Mouse (Mus musculus) adrenal gland, adult 2 months (tissue): ENCODE measurements around the gene Tsc1. TPM values are rescaled to one million over a fixed set of nuclear protein-coding genes. Genes with fewer than 3 reads are reported as not detected.

Source experiments
- DNase-seq: peaks from one replicate; pipeline ENCODE4 v3.0.0; 2021
- microRNA-seq, 2 experiments: library from miRNA; unstranded; fragments of <30 nt; microRNA quantifications; one replicate each; pipeline ENCODE4 v1.2.0; 2021
- polyA plus RNA-seq: library from polyadenylated mRNA; depleted of rRNA; stranded (reverse); fragments of >200 nt; gene quantifications from 2 replicates; pipeline ENCODE4 v1.2.3, GENCODE M21; 2012; rRNA removed
- total RNA-seq, 2 experiments: library from RNA; stranded (reverse); gene quantifications; 2 replicates each; pipeline ENCODE4 v1.2.3; 2021

The Tsc1 gene
- total and polyA plus RNA-seq, 3 experiments, result 8.3 to 19.3 (median 17.8) TPM

- DNase-seq, result no peak
These were observed 89.6 kb downstream of the Tsc1 start for GRCm38 (mm10) chr2:28730676-28731075.

DNA sequence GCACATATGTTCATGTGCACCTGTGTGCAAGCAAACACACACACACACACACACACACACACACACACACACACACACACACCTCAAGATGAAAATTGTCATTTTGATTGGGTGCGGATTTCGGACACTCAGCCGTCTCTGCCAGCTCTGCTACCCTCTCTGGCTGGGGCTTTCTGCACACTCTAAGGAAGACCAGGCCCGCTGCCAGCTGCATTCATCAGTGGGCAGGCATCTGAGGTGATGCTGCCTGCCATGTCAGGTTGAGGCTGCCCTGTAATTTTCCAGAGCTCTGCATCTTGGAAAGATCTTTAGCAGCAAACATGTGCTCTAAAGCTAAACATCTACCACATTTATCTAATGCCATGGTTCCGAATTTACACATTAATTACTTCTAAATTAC lies 96.1 kb downstream of the Tsc1 start:
- peak; percentile 56 for DNase-seq

DNA sequence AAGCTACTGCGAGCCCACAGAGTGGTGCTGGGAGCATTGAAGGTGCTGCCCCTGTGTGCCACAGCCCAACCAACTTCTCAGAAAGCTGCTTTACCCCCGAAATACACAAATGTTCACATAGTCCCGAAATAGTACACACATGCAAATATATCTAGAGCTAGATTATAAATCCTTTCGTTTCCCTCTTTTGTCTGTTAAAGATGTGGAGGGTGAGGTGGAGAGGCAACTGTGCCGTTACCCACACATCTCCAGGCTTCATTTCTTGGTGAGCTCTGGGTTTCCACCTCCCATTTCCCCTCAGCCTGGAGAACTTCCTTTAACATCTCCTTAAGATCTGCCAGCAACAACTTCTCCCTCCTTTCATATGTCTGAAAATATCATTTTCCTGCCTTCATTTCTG lies 99.1 kb downstream of the Tsc1 start:
- no peak for DNase-seq

Small RNA genes lying within 50 kb of the gene (microRNA-seq; reads per million reads assigned to microRNA genes)
- gene Gm22824 (0 reads per million in 2 experiments), gene Mir3088 (2.0 to 3.3 reads per million in 2 experiments)

Other genes starting within 250 kb of the Tsc1 start
- gene Ppp1r26, start 194.4 kb upstream of the Tsc1 start, total RNA-seq, result 1 to 10 TPM; 3.7 to 7.7 TPM
- 2.9 and 3.5 TPM in 2 replicates for gene Ppp1r26, start 194.4 kb upstream of the Tsc1 start, polyA plus RNA-seq
- 1 to 10 TPM in 1 of 2 experiments, under 1 TPM in 1; 0.76 to 1.5 TPM for gene 1700007K13Rik, start 174.9 kb upstream of the Tsc1 start, total RNA-seq
- gene 1700007K13Rik, start 174.9 kb upstream of the Tsc1 start, polyA plus RNA-seq, result not detected in 2 replicates
- gene Mrps2, start 173.2 kb upstream of the Tsc1 start, total RNA-seq, result 10 to 100 TPM; 60.4 to 65.2 TPM
- 46.0 and 61.1 TPM in 2 replicates for gene Mrps2, start 173.2 kb upstream of the Tsc1 start, polyA plus RNA-seq
- gene Gbgt1, start 144.3 kb upstream of the Tsc1 start, total RNA-seq, result 1 to 10 TPM; 3.7 to 4.6 TPM
- gene Gbgt1, start 144.3 kb upstream of the Tsc1 start, polyA plus RNA-seq, result 1.6 and 3.6 TPM in 2 replicates
- 1 to 10 TPM in 1 of 2 experiments, not detected in 1; 2.2 TPM for gene Gm10134, start 135.1 kb upstream of the Tsc1 start, total RNA-seq
- gene Gm10134, start 135.1 kb upstream of the Tsc1 start, polyA plus RNA-seq, result 0.42 TPM in 1 of 2 replicates, not detected in the other
- gene Ralgds, start 128.1 kb upstream of the Tsc1 start, total RNA-seq, result 10 to 100 TPM; 23.3 to 45.5 TPM
- 56.8 and 73.5 TPM in 2 replicates for gene Ralgds, start 128.1 kb upstream of the Tsc1 start, polyA plus RNA-seq
- gene Cel, start 77.8 kb upstream of the Tsc1 start, total RNA-seq, result under 1 TPM in 1 of 2 experiments, not detected in 1; 0.14 TPM
- 0.06 TPM in 1 of 2 replicates, not detected in the other for gene Cel, start 77.8 kb upstream of the Tsc1 start, polyA plus RNA-seq
- gene Gtf3c5, start 57.5 kb upstream of the Tsc1 start, total RNA-seq, result 10 to 100 TPM; 15.4 to 21.6 TPM
- gene Gtf3c5, start 57.5 kb upstream of the Tsc1 start, polyA plus RNA-seq, result 14.8 and 16.0 TPM in 2 replicates
- not detected for gene Gfi1b, start 19.2 kb upstream of the Tsc1 start, total RNA-seq
- 0.15 and 0.22 TPM in 2 replicates for gene Gfi1b, start 19.2 kb upstream of the Tsc1 start, polyA plus RNA-seq
- under 1 TPM in 1 of 2 experiments, not detected in 1; 0.92 TPM for gene Spaca9, start 58.5 kb downstream of the Tsc1 start, total RNA-seq
- gene Spaca9, start 58.5 kb downstream of the Tsc1 start, polyA plus RNA-seq, result 0.84 TPM in 1 of 2 replicates, not detected in the other
- under 1 TPM; 0.29 to 0.38 TPM for gene Ak8, start 58.9 kb downstream of the Tsc1 start, total RNA-seq
- gene Ak8, start 58.9 kb downstream of the Tsc1 start, polyA plus RNA-seq, result 0.29 and 0.44 TPM in 2 replicates
- 10 to 100 TPM; 27.5 to 29.6 TPM for gene Gtf3c4, start 199.1 kb downstream of the Tsc1 start, total RNA-seq
- 5.9 and 9.6 TPM in 2 replicates for gene Gtf3c4, start 199.1 kb downstream of the Tsc1 start, polyA plus RNA-seq
- gene Ddx31, start 199.2 kb downstream of the Tsc1 start, total RNA-seq, result 10 to 100 TPM; 10.1 to 10.6 TPM
- 3.5 and 6.3 TPM in 2 replicates for gene Ddx31, start 199.2 kb downstream of the Tsc1 start, polyA plus RNA-seq